Mouse (Mus musculus): ENCODE data around the gene Mtmr6.

DNA sequence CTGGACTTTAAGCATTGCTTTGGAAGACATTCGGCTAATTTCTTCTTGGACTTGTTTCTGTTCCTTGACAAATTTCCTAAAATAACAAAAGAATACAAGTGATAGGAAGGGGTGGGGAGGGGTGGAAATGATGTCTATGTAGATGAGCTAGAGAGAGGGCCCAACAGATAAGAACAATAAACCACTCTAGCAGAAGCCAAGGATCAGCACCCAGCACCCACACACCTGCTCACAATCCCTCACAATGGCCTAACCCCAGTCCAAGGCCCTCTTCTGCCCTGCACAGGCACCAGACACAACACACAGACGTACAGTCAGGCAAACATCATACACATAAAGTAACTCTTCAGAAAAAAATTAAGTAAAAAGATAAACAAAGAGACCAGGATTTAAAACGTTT lies 26.5 kb upstream of the Mtmr6 start:
- TF ChIP-seq CTCF (IDR thresholded peaks at IDR 0.05; ENCODE audit: borderline replicate concordance, insufficient read depth, low read length), result no peak
- TF ChIP-seq POLR2A (IDR thresholded peaks at IDR 0.05; ENCODE audit: low read depth, low read length), result no peak

Data from embryonic fibroblast, embryonic 13.5 days (primary cell).